Mouse (Mus musculus) c-Kit-negative CD71-positive TER-119-positive erythroid progenitor cells, embryonic 14.5 days (primary cell): ENCODE data around the gene Qtrt1.

Source experiments
- DNase-seq: peaks from one replicate; pipeline ENCODE4 v3.0.0-alpha.2; 2013; ENCODE audit warnings: low read depth, low spot score

Gene Qtrt1

DNA sequence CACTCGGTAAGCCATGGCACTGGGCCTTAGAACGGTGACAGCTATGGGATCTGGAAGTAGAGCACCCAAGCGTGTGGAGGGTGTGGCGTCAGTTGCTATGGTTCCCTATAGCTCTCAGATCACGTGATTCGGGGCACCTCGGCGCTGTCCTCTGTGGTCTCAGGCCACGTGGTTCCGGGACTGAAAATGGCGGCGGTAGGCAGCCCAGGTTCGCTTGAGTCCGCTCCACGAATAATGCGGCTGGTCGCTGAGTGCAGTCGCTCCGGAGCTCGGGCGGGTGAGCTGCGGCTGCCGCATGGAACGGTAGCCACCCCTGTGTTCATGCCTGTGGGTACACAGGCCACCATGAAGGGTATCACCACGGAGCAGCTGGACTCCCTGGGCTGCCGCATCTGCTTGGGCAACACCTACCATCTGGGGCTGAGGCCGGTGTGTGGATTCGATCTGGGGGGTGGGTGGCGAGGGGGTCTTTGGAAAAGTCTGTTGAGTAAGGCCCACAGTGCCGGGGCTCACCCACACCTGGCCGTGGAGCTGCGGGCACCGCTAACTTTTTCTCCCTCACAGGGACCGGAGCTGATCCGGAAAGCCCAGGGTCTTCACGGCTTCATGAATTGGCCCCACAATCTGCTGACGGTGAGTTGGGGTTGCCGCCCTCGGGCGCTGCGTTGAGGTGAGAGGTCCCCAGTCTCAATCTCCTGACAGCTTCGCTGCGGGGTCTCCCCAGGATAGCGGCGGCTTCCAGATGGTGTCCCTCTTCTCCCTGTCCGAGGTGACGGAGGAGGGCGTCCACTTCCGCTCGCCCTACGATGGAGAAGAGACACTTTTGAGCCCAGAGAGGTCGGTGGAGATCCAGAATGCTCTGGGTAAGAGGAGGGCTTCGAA is at the start of gene Qtrt1:
Gene Qtrt1 (plus strand): TSS at position 169 of the 882 bp plus-strand sequence.
- DNase-seq = peak; percentile 89

DNA sequence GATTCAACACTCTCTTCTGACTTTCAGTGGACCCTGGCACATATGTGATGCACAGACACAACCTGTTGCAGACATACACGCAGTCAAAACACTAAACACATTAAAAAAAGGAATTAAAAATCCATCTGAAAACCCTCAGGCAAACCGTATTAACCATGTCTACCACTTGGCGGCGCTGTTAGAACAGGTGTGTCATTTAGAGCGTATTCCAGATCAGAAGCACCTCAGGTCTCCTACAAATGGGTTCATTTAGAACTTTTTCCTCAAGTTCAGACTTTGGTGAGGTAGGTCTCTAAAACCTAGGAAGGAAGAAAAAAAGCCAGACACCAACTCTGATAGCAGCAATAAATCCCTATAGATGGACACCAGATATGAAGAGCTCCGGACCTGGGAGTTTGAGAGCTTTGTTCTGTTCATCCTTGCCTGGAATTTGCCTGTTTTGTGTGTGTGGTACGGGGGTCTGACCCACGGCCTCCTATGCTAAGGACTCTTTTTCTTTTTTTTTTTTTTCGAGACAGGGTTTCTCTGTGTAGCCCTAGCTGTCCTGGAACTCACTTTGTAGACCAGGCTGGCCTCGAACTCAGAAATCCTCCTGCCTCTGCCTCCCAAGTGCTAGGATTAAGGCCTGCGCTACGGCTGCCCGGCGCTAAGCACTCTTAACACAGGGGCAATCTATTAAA is 45.0 kb upstream of the Qtrt1 start:
- peak; percentile 76 for DNase-seq

DNA sequence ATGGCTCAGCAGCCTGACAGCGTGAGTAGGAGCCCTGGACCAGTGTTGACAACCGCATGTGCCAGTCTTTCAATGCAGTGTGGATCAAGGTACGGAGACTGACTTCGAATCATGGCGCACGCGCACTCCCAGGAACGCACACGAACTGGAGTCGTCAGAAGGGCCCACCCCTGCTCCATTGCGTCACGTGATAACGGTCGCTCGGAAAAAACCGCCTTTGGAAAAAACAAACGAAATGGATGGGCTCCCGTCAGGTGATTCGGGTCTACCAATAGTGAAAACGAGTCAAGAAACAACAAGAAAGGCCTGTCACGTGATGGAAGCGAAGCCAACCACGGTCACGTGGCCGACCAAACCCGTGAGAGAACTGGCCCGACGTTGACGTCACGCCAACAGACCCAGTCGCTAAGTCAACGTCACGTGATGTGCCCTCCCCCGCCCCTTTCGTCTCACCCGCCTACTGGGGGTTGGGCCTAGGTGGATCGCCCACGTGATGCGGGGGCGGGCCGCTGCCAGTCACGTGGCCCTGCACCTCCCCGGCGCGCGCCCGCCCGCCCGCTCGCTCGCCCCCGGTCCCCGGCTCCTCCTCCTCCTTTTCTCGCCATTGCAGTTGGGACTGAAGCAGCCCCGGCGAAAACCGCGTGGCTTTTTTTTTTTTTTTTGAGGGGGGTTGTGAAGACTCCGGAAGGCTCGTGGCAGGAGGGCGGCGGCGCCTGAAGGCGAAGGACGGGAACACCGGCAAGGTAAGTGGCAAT is 44.1 kb upstream of the Qtrt1 start, which contains the start of gene Ilf3:
Gene Ilf3 (plus strand): TSS at position 515 of the 755 bp plus-strand sequence.
- DNase-seq = peak; percentile 99

DNA sequence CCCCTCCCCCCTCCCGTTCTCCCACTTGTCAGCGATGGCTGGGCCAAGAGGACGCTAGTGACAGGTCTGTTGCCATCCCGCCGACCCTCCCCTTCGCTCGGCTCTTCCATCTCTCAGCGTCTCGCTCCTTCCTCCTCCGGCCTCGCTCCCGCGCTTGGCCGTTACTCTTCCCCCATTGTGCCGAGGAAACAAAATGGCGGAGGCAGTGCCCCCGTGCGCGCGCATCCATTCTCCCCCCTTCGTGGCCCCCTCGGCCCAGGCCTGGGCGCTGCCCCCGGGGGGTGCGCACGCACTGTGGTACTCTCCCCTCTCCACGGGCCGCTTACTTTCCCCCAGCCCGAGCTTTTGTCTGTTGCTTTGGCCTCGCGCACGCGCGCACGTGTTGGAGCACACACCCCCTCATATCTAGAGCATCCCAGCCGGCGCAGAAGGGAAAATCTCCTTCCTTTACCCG is 43.5 kb upstream of the Qtrt1 start:
- DNase-seq = peak; percentile 44

DNA sequence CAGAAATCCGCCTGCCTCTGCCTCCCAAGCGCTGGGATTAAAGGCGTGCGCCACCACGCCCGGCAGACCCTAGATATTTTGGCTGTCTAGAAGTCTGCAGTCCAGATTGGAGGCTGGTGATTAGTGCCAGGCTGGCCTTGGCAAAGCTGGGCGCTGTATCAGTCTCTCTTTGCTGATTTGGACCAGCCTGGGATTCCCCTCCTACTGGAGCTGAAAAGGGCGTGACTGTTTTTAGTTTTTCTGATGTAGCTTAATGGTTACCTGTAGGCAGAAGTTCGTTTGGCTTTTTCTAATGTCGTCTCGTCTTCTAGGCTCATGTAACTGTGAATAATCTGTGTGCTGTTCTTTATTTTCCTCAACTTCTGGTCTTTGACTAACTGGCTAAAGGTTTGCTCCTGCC is 42.6 kb upstream of the Qtrt1 start:
- DNase-seq = no peak

DNA sequence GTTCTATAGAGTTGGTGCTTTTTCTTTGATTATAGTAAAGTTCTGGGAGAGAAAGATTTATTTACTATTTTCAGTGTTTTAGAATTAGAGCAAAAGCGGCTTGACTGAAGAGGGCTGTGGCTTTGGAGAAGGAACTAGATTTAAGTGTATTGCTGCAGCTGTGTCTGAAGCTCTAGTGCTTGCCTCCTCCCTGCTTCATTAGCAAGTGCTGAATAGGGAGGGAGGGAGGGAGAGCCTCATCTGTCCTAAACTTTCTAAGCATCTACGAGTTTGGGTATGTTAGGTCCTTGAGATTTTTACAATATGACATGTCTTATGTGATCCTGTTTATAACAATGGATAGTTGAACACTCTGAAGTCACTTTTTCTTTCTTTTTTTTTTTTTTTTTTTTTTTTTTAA is 40.8 kb upstream of the Qtrt1 start:
- no peak for DNase-seq

DNA sequence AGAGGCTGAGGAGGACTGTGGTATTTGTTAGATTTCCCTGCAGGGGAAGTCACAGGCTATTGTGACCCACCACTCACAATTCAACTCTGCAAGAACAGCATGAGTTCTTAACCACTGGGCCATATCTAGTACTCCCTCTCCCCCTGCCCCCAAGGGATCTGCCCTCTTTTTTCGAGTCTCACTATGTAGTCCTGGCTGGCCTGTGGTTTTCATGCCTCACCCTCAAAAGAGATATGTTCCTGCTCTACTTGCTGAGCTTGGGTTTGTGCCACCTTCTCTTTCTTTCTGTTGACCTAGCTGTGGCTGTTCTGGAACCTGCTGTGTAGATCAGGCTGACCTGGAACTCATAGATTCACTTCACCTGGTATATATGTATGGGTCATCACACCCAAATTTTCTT is 39.1 kb upstream of the Qtrt1 start:
- DNase-seq = no peak

DNA sequence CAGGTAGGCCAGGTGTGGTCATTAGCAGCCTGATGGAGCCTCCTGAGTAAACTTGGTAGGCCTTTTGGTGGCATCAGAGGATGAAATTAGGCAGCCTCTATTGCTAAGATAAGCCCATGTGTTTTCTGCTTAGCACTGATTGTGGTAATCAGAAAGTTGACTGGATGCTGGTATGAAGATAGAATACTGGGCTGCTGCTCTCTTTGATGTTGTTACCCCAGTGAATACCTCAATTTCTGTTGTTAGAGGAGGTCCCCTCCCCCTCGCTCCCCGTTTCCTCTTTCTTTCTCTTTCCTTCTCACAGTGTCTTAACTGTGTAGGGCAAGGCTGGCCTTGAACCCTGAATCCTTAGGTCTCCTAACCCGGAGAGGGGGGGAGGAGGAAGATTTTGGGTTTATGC is 32.4 kb upstream of the Qtrt1 start:
- DNase-seq = no peak

DNA sequence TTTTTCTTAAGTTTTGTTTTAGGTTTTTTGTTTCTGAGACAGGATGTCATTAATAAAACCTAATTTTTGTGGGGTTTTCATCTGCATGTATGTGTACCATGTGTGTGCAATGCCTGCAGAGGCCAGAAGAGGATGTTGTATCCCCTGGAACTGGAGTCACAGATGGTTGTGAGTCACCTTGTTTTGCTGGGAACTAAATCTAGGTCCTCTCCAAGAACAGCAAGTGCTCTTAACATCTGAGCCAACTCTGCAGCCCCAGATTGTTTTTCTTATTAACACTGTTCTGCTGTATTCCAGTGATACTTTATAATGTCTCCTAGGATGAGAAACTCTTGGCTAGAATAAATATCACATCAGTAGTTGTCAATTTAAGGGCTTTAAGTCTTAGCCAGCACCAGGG is 30.8 kb upstream of the Qtrt1 start:
- no peak for DNase-seq

DNA sequence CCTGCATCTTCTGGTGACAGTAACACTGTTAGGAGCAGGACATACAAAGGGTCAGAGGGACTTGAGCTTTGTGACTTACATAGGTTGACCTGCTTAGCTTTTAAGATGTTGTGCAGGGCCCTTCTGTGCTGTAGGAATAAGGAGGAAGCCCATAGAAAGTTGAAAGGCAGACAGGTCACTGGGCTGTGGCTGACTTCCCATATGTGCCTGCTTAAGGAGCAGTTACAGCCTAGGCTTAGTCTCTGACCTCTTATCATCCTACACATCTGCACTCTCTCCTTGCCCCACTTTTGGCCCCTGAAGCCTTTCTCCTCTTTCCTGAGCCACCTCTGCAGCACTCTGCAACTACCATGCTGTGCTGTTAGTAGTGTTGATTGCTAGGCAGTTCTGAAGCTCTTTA is 27.7 kb upstream of the Qtrt1 start:
- no peak for DNase-seq

DNA sequence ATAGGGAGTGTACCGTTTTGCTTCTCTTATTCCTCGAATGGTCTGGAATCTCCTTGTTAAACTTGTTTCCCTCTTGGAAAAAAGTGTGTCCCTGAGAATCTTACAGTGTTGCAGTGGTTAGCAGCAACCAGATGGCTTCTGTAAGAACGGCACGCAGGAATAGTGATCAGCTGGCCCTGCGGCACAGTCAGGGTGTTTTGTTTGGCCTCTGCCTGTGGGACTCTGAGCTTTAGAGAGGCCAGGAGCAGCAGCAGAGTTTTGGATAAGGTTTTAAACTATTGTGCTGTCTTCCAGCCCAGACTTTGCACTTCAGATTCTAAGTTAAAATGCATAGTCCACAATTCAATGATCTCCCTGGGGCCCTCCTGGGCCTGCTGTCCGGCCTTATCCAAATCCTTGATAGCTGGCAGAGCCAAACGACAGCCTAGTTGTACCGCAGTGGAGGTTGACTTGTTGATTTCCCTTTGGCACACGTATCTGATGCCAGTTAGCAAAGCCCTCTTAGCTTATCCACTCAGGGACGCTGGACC is 18.9 kb upstream of the Qtrt1 start:
- DNase-seq = no peak

DNA sequence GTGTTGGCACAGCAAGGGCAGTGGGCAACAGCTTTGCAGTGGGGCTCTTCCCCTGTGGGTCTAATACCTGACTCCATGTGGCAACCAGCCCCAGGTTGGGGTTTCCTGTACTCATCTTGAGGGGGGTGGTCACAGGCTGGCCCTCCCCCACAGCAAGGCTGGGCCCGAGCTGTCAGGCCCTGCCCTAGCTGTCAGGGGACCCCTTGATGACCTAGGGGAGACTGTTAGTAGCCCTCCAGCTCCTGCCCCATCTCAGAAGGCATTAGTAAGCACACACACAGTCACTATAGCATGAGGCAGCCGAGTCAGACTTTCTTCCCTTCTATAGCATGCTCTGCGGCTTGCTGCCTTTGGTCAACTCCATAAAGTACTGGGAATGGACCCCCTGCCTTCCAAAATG is 15.9 kb upstream of the Qtrt1 start:
- no peak for DNase-seq

DNA sequence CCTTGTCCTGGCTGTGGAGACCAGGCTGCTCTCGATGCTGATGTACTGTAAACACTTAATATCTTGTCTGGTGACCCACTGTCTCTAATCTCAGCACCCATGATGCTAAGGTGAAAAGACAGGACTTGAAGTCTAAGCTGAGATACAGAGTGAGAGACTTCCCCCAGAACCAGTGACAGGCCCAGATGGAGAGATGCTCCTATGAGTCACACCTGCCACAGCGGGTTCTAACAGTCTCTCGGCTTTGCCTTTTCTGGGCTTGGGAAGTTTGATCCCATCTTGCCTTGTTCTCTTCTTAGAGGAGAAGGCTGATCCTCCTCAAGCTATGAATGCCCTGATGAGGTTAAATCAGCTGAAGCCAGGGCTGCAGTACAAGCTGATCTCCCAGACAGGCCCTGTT is 14.5 kb upstream of the Qtrt1 start:
- no peak for DNase-seq

DNA sequence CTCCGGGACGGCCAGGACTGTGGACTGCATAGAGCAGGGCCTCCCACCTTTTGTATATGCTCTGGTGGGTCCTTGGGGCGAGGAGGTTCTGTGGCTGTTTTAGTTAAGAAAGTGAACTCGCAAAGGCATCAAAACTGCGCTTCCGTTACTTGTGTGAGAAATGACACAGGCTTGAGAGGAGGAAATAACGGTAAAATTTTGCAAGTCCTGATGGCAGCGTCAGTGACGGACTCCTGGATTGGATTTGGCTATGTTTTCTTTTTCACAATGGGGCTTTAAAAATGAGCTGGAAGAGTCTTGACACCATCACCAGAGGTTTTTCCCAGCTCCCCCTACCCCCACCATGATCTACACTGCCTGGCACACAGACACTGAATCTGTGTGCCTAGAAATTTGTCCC is 10.6 kb upstream of the Qtrt1 start:
- DNase-seq = no peak

DNA sequence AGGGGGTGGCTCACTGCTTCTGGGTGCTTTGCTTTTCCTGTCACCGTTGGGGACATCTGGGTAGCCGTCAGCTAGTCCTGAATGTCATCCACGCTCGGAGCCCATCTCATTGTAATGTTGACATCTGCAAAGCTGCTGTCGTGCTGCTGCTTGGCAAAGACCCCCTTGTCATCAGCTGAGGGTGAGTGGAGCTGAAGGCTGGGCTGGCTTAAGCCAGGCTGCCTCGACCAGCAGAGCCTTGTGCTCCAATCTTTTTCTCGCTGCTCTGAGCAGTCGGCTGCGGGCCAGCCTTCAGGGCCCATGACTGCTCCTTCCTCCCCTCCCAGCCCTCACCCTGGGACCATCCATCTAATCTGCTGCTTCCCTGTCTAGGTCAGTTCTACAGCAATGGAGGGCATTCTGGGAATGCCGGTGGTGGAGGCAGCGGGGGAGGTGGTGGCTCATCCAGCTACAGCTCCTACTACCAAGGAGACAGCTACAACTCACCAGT is 8.8 kb upstream of the Qtrt1 start:
- no peak for DNase-seq

DNA sequence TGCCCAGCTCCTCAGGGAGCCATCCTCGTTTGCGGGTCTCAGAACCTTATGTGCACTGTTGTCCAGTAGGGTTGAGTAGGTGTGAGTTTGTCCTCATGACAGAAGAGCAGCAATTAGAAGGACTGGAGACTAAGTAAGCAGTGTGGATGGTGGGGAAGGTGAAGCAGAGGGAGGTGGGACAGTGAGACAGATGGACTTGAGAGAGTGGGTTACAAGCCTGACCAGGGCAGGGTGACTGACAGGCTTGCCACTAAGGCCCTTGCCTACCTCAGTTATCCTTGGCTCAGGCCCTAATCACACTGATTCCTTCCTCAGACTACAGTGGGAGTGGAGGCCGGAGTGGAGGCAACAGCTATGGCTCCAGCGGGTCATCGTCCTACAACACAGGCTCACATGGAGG is 7.9 kb upstream of the Qtrt1 start:
- DNase-seq = no peak

DNA sequence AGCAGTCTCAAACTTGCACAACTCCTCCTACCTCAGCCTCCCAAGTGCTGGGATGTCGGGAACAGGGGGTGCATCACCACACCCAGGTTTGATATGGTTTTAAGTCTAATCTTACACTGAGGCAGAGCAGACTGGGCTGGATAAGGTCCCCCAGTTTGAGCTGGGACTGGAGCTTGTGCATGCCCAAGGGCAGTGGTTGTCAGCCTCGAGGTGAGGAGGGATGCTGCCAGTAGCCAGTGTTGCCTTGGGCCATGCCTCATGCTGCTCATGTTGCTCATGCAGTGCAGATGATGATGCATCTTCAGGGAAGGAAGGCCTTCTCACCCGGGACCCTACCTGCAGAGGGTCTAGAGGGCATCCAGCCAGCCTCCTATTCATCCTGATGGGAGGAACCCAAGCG is 6.1 kb upstream of the Qtrt1 start:
- no peak for DNase-seq

DNA sequence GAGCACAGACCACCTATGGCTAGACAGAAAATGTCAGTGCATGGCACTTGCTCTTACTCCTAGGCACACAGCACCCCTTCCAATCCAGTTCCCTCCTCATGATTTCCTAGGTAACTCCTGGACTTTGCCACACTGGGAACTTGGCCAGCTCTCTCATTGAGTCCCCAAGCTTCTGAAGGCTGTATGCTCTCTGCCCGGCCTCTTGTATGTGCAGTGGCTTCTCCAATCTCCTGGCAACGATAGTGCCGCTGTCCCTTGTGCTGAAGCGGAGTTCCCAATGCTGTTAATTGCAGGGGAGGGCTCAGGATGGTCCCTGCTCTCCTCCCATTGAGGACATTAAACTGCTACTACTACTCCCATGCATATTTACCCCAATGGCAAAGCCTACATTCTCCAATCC is 3.7 kb upstream of the Qtrt1 start:
- DNase-seq = no peak

DNA sequence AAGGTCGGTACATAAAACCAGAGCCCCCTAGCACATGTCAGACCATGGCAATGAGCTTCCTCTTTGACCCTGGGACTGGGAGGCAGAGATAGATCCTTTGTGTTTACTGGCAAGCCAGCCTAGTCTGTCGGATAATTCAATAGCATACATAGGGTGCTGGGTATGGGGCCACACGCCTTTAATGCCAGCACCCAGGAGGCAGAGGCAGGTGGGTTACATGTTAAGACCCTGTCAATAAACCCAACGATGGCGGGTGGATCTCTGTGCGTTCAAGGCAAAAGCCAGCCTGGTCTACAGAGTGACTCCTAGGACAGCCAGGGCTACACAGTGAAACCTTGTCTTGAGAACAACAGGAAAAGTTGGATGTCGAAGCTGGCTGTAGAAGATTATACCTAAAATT is 3.0 kb upstream of the Qtrt1 start:
- no peak for DNase-seq

DNA sequence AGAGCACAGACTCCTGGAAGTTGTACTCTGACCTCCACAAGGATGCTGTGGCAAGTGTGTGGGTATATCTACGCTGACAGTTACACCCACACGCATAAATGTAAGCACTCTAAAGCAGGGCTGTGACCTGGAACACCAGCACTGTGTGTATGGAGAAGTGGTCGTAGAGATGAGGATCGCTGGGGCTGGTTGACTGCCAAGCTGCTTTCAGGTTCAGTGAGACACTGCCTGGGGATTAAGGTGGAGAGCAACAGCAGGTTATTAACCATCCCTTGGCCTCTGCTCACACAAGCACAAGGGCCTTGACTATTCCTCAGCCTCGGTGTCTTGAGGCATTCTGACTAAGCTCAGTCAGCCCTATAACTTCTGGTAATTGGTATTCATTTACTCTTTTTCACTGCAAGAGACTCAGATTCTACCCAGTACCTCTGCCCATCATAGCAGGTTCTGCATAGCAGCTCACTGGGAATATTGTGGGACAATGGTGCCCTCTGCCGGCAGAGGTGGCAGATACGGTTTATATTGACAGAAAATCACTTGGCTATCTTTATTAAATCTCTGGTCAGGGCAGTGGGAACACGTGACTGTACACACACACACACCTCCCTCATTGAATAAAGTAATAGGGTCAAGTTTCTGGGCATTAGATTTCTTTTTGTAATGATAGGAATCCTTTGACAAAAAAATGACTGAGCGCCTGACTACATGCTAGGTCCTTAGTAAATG is 1.9 kb upstream of the Qtrt1 start:
- DNase-seq = peak; percentile 74

DNA sequence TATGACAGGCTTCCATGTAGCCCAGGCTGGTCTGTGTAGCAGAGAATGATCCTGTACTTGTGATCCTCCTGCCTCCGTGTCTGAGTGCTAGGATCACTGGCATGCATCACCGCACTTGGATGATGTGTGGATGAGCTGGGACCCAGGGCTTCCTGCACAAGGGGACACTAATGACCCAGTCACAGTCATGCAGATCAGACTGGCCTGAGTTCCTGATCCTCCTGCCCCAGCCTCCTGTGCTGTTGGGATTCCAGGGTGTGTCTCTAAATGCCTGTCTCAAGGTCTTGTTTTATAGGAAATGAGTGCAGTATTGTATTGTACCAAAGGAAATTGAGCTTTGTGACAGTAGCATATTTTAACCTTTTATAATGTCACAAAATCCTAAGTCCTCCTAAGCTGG is 6.2 kb downstream of the Qtrt1 start:
- DNase-seq = no peak
